Mouse (Mus musculus) ES-E14 (cell line): ENCODE results near the gene Smarcd1. TPM values are rescaled to one million over a fixed set of nuclear protein-coding genes. Genes with fewer than 3 reads are reported as not detected.

Source experiments
- DNase-seq: peaks from one replicate; pipeline ENCODE4 v3.0.0-alpha.2; 2013; ENCODE audit warnings: low read depth, low spot score
- H3K27ac ChIP-seq: 2 replicates; pipeline ENCODE4 v1.5.1; 2012; ENCODE audit warnings: low read depth, mild to moderate bottlenecking, low read length, moderate library complexity, mixed read lengths; ENCODE audit not compliant: poor library complexity, insufficient read depth, severe bottlenecking
- H3K36me3 ChIP-seq: 2 replicates; pipeline ENCODE4 v1.6.1; 2012; ENCODE audit warnings: mild to moderate bottlenecking, low read length, moderate library complexity, mixed read lengths; ENCODE audit not compliant: control insufficient read depth, poor library complexity, insufficient read depth, severe bottlenecking
- H3K4me1 ChIP-seq, 2 experiments: fragments of 150-350 bp in 1 of 2; sonication (generic) in 1 of 2; 2 replicates each; pipeline ENCODE4 v1.6.1; 2012; ENCODE audit warnings: low read length in 2 of 2, mild to moderate bottlenecking in 1 of 2, mixed read lengths in 1 of 2; ENCODE audit not compliant: control insufficient read depth in 2 of 2, insufficient read depth in 2 of 2, poor library complexity in 1 of 2
- H3K4me3 ChIP-seq, 2 experiments: fragments of 150-350 bp in 1 of 2; sonication (generic) in 1 of 2; 2 replicates each; pipeline ENCODE4 v1.5.1; 2012; ENCODE audit warnings: low read length in 2 of 2, low read depth in 1 of 2, mild to moderate bottlenecking in 1 of 2, mixed read lengths in 1 of 2; ENCODE audit not compliant: insufficient read depth in 1 of 2, poor library complexity in 1 of 2, severe bottlenecking in 1 of 2
- H3K9ac ChIP-seq: 2 replicates; pipeline ENCODE4 v1.6.1; 2012; ENCODE audit warnings: low read depth, mild to moderate bottlenecking, low read length, mixed read lengths; ENCODE audit not compliant: poor library complexity, insufficient read depth, severe bottlenecking
- H3K9me3 ChIP-seq: fragments of 150-350 bp; sonication (generic); 2 replicates; pipeline ENCODE4 v1.6.1; 2012; ENCODE audit warnings: low read depth, mild to moderate bottlenecking, low read length; ENCODE audit not compliant: control insufficient read depth, insufficient read depth
- CHD2 ChIP-seq: IDR thresholded peaks from 2 replicates; pipeline ENCODE4 v1.6.1; 2014; ENCODE audit warnings: mild to moderate bottlenecking, low read depth, low read length, inconsistent platforms
- HCFC1 ChIP-seq: IDR thresholded peaks from 2 replicates; pipeline ENCODE4 v1.6.1; 2012; ENCODE audit warnings: low read length, inconsistent platforms, borderline replicate concordance; ENCODE audit not compliant: insufficient read depth
- MAFK ChIP-seq: IDR thresholded peaks from 2 replicates; pipeline ENCODE4 v1.6.1; 2014; ENCODE audit warnings: mild to moderate bottlenecking, low read depth, low read length, inconsistent platforms; ENCODE audit not compliant: insufficient read depth
- ZC3H11A ChIP-seq: IDR thresholded peaks from 2 replicates; pipeline ENCODE4 v1.6.1; 2012; ENCODE audit warnings: low read depth, mild to moderate bottlenecking, inconsistent platforms, low read length, borderline replicate concordance
- ZNF384 ChIP-seq: IDR thresholded peaks from 2 replicates; pipeline ENCODE4 v1.6.1; 2012; ENCODE audit warnings: low read depth, low read length, inconsistent platforms
- in situ Hi-C, 2 experiments: fragments of 600-800 bp; cut with MboI; formaldehyde crosslinking; loops; one replicate each; pipeline ENCODE4 v1.15.1; 2025; ENCODE audit warnings: low sequenced_read_pairs in 2 of 2, inconsistent platforms in 1 of 2; ENCODE audit not compliant: unreplicated experiment in 2 of 2
- total RNA-seq: library from RNA; depleted of rRNA; stranded (reverse); fragments of 300-350 nt; gene quantifications from 2 replicates; pipeline ENCODE4 v1.2.3, GENCODE M21; 2012

Smarcd1 gene
- total RNA-seq, 1 experiment: 76.3 TPM

DNA sequence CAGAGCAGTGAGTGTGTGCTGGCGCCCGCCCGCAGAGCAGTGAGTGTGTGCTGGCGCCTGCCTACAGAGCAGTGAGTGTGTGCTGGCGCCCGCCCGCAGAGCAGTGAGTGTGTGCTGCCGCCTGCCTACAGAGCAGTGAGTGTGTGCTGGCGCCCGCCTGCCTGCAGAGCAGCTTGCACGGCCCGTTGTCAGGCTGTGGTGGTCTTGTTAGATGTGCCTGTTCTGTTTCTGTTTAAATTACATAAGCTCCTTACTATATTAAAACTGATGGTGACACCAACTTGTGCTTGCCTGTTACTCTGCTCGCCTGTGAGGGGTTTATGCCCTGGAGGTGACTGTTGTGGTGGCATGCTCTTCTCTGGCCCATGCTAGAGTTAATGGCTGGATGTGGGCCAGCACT, 6.2 kb downstream of the Smarcd1 start:
- TF ChIP-seq ZNF384: no peak
- no peak for TF ChIP-seq CHD2
- TF ChIP-seq ZC3H11A: no peak
- no peak for TF ChIP-seq MAFK
- TF ChIP-seq HCFC1: no peak
- in situ Hi-C loops: no loop called here

DNA sequence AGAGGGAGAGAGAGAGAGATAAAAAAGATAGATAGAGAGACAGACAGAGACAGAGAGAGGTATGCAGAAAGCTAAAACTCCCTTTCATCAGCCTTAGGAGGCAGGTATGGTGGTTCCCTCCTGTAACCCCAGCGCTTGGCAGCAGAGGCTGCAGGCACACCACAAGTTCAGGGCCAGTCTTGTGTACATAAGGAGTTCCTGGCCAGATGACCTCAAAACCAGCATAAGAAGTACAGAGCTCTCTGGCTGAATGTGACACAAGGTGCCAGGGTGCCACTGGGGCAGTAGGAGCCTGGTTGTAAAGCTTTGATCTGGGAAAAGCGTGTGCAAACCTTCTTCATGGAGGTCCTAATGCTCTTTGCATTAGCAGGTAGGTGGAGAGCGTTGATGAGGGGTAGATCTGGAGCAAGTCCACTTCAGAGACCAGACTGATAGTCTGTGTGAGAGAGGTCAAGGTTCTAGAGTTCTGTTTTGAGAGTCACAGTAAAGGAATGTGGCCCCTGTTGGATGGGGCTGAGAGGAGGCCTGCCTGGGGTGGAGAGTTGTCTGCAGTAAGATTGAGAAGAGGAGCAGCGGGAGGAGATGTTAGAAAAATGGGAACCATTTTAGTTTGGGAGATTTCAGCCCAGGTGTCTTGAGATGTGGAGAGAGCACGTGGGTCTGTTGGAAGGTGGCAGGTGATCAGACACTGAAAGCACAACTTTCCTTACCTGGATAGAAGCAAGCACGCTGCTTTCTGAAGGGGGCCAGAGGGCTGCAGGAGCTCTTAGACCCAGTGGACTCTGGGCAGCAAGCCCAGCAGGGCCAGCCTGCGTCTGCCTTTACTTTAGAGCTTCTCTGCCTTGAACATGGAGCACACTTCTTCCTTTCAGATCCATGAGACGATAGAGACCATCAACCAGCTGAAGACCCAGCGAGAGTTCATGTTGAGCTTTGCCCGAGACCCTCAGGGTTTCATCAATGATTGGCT, 8.6 kb downstream of the Smarcd1 start:
- H3K4me3 ChIP-seq: no peak overlapping the region
- peaks cover 57% of the 10 kb centered on the region for H3K36me3 ChIP-seq
- no peak overlapping the region for H3K27ac ChIP-seq
- H3K9me3 ChIP-seq: no peaks in the 10 kb centered on the region
- peaks cover 4 to 22% of the 10 kb centered on the region in 2 experiments; a peak in 3 of 4 replicates for H3K4me1 ChIP-seq
- in situ Hi-C loops: loop anchor here in 1 of 2 experiments (10.0 kb wide), 1 partner anchor 194 kb away; no protein-coding TSS in a partner anchor
- H3K9ac ChIP-seq: no peak overlapping the region
- TF ChIP-seq ZNF384: no peak
- no peak for TF ChIP-seq ZC3H11A
- no peak for TF ChIP-seq HCFC1
- no peak for TF ChIP-seq MAFK
- TF ChIP-seq CHD2: no peak
- no peak for DNase-seq

More for the DNA sequence above, 6.2 kb downstream of the Smarcd1 start:
- no peak overlapping the region; a peak in 1 of 4 replicates for H3K4me3 ChIP-seq
- peaks cover 48% of the 10 kb centered on the region for H3K36me3 ChIP-seq
- no peak overlapping the region for H3K27ac ChIP-seq
- no peak overlapping the region for H3K9ac ChIP-seq
- no peaks in the 10 kb centered on the region for H3K9me3 ChIP-seq
- peaks cover 4 to 12% of the 10 kb centered on the region in 2 experiments; a peak in 3 of 4 replicates for H3K4me1 ChIP-seq
- no peak for DNase-seq

DNA sequence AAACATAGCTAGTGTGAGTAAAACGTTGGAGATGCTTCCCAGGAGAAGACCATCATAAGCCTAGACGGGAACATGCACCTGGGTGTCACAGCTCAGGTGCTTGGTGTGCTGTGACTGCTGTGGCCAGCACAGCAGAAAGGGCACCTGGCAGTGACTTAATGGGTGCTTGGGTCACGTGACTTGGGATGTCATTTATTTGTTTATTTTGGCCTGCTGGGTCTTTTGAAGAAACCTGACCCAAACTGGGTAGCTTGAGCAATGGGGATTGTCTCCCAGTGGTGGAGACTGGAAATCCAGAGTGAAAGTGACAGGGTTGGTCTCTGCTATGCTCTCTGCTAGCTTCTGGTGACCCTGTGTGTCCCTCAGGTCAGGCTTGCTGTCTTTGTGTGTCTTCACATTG, 9.6 kb downstream of the Smarcd1 start:
- in situ Hi-C loops: loop anchor here in 1 of 2 experiments (10.0 kb wide), 1 partner anchor 193 kb away; no protein-coding TSS in a partner anchor
- Histone ChIP-seq H3K27ac (no peak overlapping the region), H3K36me3 (peaks cover 53% of the 10 kb centered on the region)

DNA sequence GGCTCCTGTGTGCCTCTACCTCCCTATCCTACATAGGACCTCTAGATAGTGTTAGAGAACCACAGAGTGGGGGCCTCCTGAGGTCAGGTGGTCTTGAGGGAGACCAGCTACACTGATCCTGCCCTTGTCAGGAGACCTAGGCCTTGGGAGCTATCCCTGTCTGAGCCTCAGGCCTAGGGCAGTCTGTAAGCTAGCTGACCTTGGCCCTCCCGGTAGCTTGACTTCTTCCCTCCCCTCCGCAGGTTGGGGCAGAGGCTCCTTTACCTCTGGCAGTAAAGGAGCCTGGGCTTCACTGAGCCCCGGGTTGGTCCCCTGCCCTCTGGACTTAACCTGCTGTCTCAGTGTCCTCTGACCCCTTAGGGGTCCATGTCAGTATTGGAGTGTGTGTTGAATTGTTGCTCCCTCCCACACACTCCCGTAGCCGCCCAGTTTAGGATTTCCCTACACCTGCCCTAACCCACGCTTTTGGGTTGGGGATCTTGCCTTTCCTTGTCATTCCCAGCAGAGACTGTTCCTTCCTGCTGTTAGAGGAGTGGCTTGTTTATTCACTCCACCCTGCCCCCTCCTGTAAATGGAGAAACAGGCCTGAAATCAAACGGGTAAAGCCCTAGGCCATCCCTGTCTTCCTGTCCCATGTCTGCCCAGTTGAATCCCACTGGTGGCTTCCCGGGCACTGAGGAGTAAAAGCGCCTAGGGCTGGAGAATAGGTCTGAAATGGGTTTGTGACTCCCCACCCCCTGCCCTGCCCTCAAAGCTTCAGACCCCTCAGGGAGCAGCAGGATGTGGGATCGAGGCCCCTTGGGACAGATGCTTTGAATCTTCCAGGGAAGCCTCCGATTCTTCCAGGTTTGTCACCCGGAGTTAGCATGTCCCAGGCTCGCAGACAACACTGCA, 11.0 kb downstream of the Smarcd1 start:
- Histone ChIP-seq H3K4me1 (peaks cover 0 to 24% of the 10 kb centered on the region in 2 experiments; a peak in 3 of 4 replicates), H3K9ac (peak overlapping the region; percentile 6; the same call in 1 of the 2 replicates), H3K4me3 (no peak overlapping the region), H3K36me3 (peaks cover 43% of the 10 kb centered on the region), H3K9me3 (no peaks in the 10 kb centered on the region), H3K27ac (peak overlapping the region; percentile 56; the same call in 1 of the 2 replicates)
- in situ Hi-C loops: loop anchor here in 1 of 2 experiments (10.0 kb wide), 1 partner anchor 192 kb away; no protein-coding TSS in a partner anchor
- TF ChIP-seq MAFK (no peak), CHD2 (no peak), HCFC1 (no peak), ZNF384 (no peak), ZC3H11A (no peak)
- DNase-seq: no peak

More for the DNA sequence above, 9.6 kb downstream of the Smarcd1 start:
- TF ChIP-seq HCFC1 (no peak), MAFK (no peak)
- no peak overlapping the region for H3K4me3 ChIP-seq
- no peak for DNase-seq
- H3K9ac ChIP-seq: no peak overlapping the region
- H3K4me1 ChIP-seq: peaks cover 4 to 22% of the 10 kb centered on the region in 2 experiments; a peak in 3 of 4 replicates
- H3K9me3 ChIP-seq: no peaks in the 10 kb centered on the region
